Mouse (Mus musculus): ENCODE data around the gene Syt13. TPM values are rescaled to one million over a fixed set of nuclear protein-coding genes. Genes with fewer than 3 reads are reported as not detected.

The Syt13 gene
- polyA plus RNA-seq, 1 experiment = 125 TPM

DNA sequence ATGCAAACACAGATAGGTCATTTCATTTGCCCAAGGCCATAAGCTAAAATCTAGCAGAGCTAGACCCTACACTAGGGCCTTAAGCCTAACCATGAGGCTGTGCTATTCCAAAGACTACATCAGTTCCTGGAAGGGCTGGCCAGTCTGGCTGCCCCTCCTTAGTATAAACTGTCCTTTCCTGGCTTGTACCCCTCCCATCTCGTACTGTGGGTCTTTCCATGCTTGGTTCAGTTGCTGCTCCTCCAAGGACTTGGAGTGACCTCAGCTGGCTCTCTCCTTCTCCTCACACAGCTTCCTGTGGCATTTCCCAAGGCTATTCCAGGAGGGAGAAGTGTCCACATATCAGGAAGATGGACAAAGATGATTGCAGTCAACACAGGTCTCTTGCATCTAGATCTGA, 40.3 kb upstream of the Syt13 start:
- H3K36me3 ChIP-seq (ENCODE audit: control insufficient read depth, insufficient read depth) = no peaks in the 10 kb centered on the region
- H3K27me3 ChIP-seq (ENCODE audit: control insufficient read depth, insufficient read depth, insufficient read length) = peaks cover 46% of the 10 kb centered on the region
- H3ac ChIP-seq (ENCODE audit: control insufficient read depth, insufficient read length, low read depth) = no peak overlapping the region
- H3K79me2 ChIP-seq (ENCODE audit: control insufficient read depth, insufficient read depth) = no peaks in the 10 kb centered on the region
- no peaks in the 10 kb centered on the region for H3K79me3 ChIP-seq (ENCODE audit: low read depth)
- H3K4me3 ChIP-seq (ENCODE audit: insufficient read depth, poor library complexity, severe bottlenecking) = no peak overlapping the region
- TF ChIP-seq MYOD1 (IDR thresholded peaks at IDR 0.05; ENCODE audit: control insufficient read depth, insufficient read length, low read depth) = no peak
- no peak for TF ChIP-seq CTCF (IDR thresholded peaks at IDR 0.05; ENCODE audit: control insufficient read depth, insufficient read depth, insufficient read length)
- no peak for TF ChIP-seq MAX (IDR thresholded peaks at IDR 0.05)
- TF ChIP-seq FOSL1 (IDR thresholded peaks at IDR 0.05; ENCODE audit: insufficient read depth, low read length, poor library complexity, severe bottlenecking) = no peak
- TF ChIP-seq MYOG (IDR thresholded peaks at IDR 0.05; ENCODE audit: control insufficient read depth, extremely low read depth, insufficient read length) = no peak
- TF ChIP-seq CEBPB (IDR thresholded peaks at IDR 0.05; ENCODE audit: low read depth) = no peak
- no peak for TF ChIP-seq USF1 (IDR thresholded peaks at IDR 0.05; ENCODE audit: low read depth)

DNA sequence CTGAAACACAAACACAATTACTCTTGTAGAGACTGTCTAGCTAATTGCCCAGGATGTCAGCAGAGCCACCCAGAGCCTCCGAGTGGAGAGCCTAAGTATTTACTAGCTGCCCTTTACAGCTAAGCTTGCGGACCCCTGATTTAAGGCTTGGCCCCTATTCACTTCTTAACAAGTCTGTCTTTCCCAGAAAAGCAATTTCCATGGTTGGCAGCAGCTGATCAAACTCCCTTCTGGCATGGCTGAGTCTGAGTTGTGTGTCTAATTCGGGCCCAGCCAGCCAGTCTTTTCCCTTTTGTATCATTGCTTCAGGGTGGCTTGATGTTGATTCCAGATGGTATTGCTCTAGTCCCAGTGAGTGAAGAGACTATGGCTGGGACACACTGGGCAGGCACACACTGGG, 37.4 kb upstream of the Syt13 start:
- TF ChIP-seq MYOD1 (IDR thresholded peaks at IDR 0.05; ENCODE audit: control insufficient read depth, insufficient read length, low read depth) (no peak), FOSL1 (IDR thresholded peaks at IDR 0.05; ENCODE audit: insufficient read depth, low read length, poor library complexity, severe bottlenecking) (no peak), CEBPB (IDR thresholded peaks at IDR 0.05; ENCODE audit: low read depth) (no peak), USF1 (IDR thresholded peaks at IDR 0.05; ENCODE audit: low read depth) (no peak), CTCF (IDR thresholded peaks at IDR 0.05; ENCODE audit: control insufficient read depth, insufficient read depth, insufficient read length) (no peak), MAX (IDR thresholded peaks at IDR 0.05) (no peak), MYOG (IDR thresholded peaks at IDR 0.05; ENCODE audit: control insufficient read depth, extremely low read depth, insufficient read length) (no peak)
- Histone ChIP-seq H3K4me3 (ENCODE audit: insufficient read depth, poor library complexity, severe bottlenecking) (no peak overlapping the region), H3K27me3 (ENCODE audit: control insufficient read depth, insufficient read depth, insufficient read length) (peaks cover 44% of the 10 kb centered on the region), H3K79me2 (ENCODE audit: control insufficient read depth, insufficient read depth) (no peaks in the 10 kb centered on the region), H3K36me3 (ENCODE audit: control insufficient read depth, insufficient read depth) (no peaks in the 10 kb centered on the region), H3ac (ENCODE audit: control insufficient read depth, insufficient read length, low read depth) (no peak overlapping the region), H3K79me3 (ENCODE audit: low read depth) (no peaks in the 10 kb centered on the region)

DNA sequence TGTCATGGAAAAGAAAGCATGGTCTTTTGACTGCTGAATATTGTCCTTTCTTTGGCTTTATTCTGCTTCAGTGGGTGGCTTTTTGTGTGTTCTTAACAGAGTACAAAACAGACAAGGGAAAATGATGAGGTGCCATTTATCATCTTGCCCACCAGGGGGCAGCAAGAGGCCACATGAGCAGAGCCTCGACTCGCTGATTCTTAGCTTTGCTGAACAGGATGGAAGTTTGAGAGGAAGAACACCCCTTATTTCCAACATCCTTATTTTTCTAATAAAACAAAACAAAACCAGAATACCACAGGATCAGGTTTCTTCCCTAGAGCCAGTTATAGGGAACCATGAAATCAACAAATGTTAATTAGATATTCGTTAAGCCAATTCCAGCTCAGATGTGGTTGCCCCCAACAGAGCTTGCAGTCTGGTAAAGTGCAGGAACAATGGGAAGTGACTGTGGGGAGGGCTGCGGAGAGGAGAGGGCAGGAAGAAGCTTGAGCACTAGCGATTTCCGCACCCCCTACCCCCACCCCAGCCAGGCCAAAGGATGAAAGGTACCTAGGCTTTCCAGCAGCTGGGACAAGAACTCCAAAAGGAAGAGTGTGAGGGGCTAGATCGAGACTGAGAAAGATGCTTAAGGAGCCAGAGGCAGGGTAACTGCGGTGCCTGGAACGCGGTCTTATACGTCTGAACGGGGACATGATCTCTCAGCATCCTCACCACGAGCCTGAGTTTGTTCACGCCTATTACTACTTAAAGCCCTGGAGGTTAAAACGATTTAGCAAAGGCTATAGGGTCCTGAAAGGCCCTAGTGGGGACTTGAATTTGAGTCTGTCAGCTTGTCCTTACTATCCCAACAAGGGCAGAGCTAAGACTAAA, 31.6 kb upstream of the Syt13 start:
- no peak for TF ChIP-seq MYOG (IDR thresholded peaks at IDR 0.05; ENCODE audit: control insufficient read depth, extremely low read depth, insufficient read length)
- peak; percentile 31 for TF ChIP-seq CTCF (IDR thresholded peaks at IDR 0.05; ENCODE audit: control insufficient read depth, insufficient read depth, insufficient read length)
- peak overlapping the region; percentile 6 for H3ac ChIP-seq (ENCODE audit: control insufficient read depth, insufficient read length, low read depth)
- peaks cover 24% of the 10 kb centered on the region for H3K27me3 ChIP-seq (ENCODE audit: control insufficient read depth, insufficient read depth, insufficient read length)
- no peaks in the 10 kb centered on the region for H3K36me3 ChIP-seq (ENCODE audit: control insufficient read depth, insufficient read depth)
- no peaks in the 10 kb centered on the region for H3K79me2 ChIP-seq (ENCODE audit: control insufficient read depth, insufficient read depth)
- H3K79me3 ChIP-seq (ENCODE audit: low read depth) = no peaks in the 10 kb centered on the region
- no peak overlapping the region for H3K4me3 ChIP-seq (ENCODE audit: insufficient read depth, poor library complexity, severe bottlenecking)

DNA sequence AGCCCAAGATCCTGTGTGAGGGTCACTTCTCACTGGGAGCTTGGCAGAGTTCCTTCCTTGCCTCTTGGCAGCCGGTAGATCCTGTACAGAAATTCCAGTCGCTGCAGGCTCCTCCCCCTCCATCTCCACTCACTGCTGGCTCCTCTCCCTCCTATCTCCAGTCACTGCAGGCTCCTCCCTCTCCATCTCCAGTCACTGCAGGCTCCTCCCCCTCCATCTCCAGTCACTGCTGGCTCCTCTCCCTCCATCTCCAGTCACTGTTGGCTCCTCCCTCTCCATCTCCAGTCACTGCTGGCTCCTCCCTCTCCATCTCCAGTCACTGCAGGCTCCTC, 31.0 kb upstream of the Syt13 start:
- no peaks in the 10 kb centered on the region for H3K79me3 ChIP-seq (ENCODE audit: low read depth)
- H3K36me3 ChIP-seq (ENCODE audit: control insufficient read depth, insufficient read depth) = no peaks in the 10 kb centered on the region
- peaks cover 21% of the 10 kb centered on the region for H3K27me3 ChIP-seq (ENCODE audit: control insufficient read depth, insufficient read depth, insufficient read length)
- no peaks in the 10 kb centered on the region for H3K79me2 ChIP-seq (ENCODE audit: control insufficient read depth, insufficient read depth)
- no peak overlapping the region for H3ac ChIP-seq (ENCODE audit: control insufficient read depth, insufficient read length, low read depth)
- no peak for TF ChIP-seq USF1 (IDR thresholded peaks at IDR 0.05; ENCODE audit: low read depth)
- TF ChIP-seq MYOD1 (IDR thresholded peaks at IDR 0.05; ENCODE audit: control insufficient read depth, insufficient read length, low read depth) = no peak
- no peak for TF ChIP-seq CEBPB (IDR thresholded peaks at IDR 0.05; ENCODE audit: low read depth)
- no peak for TF ChIP-seq MAX (IDR thresholded peaks at IDR 0.05)
- no peak for TF ChIP-seq CTCF (IDR thresholded peaks at IDR 0.05; ENCODE audit: control insufficient read depth, insufficient read depth, insufficient read length)
- TF ChIP-seq MYOG (IDR thresholded peaks at IDR 0.05; ENCODE audit: control insufficient read depth, extremely low read depth, insufficient read length) = no peak
- no peak for TF ChIP-seq FOSL1 (IDR thresholded peaks at IDR 0.05; ENCODE audit: insufficient read depth, low read length, poor library complexity, severe bottlenecking)
- no peak overlapping the region for H3K4me3 ChIP-seq (ENCODE audit: insufficient read depth, poor library complexity, severe bottlenecking)

DNA sequence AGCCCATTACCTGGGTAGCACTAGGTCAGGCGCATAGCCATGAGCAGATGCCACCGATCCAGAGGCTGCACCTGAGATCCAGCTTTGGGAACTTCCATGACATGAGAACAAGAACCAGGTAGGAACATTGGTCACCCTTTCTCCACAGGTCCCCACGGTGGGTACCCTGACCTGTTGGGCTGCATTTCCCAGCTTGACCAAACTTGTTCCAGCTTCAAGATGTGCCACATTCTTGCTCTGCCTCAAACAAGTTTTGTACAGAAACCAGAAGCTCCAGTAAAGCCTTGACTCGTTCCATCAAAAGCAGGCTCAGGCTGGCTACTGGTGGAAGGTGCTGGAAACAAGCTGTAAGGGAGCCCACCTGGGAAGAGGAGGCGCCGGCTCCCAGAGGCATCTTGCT, 29.9 kb upstream of the Syt13 start:
- Histone ChIP-seq H3K36me3 (ENCODE audit: control insufficient read depth, insufficient read depth) (no peaks in the 10 kb centered on the region), H3K27me3 (ENCODE audit: control insufficient read depth, insufficient read depth, insufficient read length) (peaks cover 14% of the 10 kb centered on the region), H3K79me3 (ENCODE audit: low read depth) (no peaks in the 10 kb centered on the region), H3ac (ENCODE audit: control insufficient read depth, insufficient read length, low read depth) (no peak overlapping the region), H3K79me2 (ENCODE audit: control insufficient read depth, insufficient read depth) (no peaks in the 10 kb centered on the region), H3K4me3 (ENCODE audit: insufficient read depth, poor library complexity, severe bottlenecking) (no peak overlapping the region)
- TF ChIP-seq CTCF (IDR thresholded peaks at IDR 0.05; ENCODE audit: control insufficient read depth, insufficient read depth, insufficient read length) (no peak), MAX (IDR thresholded peaks at IDR 0.05) (no peak)

DNA sequence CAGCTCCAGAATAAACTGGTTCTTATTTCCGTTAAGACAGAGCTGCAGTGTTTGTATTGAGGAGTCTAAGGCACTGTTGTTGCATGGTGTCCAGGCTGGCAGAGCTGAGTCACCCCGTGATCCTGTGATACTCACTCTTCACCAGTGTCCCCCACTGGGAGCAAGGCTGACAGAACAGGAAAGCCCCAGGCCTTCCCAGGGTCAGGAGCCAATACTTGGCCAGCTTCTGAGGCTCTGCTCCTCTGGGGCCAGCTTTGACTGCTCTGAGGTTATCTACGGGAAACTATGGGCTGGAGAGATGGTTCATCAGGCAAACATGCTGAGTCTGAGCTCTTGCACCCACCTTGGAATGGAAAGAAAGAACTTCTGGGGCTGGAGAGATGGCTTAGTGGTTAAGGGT, 28.0 kb upstream of the Syt13 start:
- Histone ChIP-seq H3K79me2 (ENCODE audit: control insufficient read depth, insufficient read depth) (no peaks in the 10 kb centered on the region), H3K36me3 (ENCODE audit: control insufficient read depth, insufficient read depth) (no peaks in the 10 kb centered on the region), H3ac (ENCODE audit: control insufficient read depth, insufficient read length, low read depth) (no peak overlapping the region), H3K27me3 (ENCODE audit: control insufficient read depth, insufficient read depth, insufficient read length) (peaks cover 22% of the 10 kb centered on the region), H3K4me3 (ENCODE audit: insufficient read depth, poor library complexity, severe bottlenecking) (no peak overlapping the region), H3K79me3 (ENCODE audit: low read depth) (no peaks in the 10 kb centered on the region)
- TF ChIP-seq MYOD1 (IDR thresholded peaks at IDR 0.05; ENCODE audit: control insufficient read depth, insufficient read length, low read depth) = no peak
- TF ChIP-seq MYOG (IDR thresholded peaks at IDR 0.05; ENCODE audit: control insufficient read depth, extremely low read depth, insufficient read length) = no peak
- no peak for TF ChIP-seq MAX (IDR thresholded peaks at IDR 0.05)
- no peak for TF ChIP-seq CEBPB (IDR thresholded peaks at IDR 0.05; ENCODE audit: low read depth)

Measured in C2C12 (cell line).